Mouse (Mus musculus): ENCODE measurements around the gene Mical1. TPM values are rescaled to one million over a fixed set of nuclear protein-coding genes. Genes with fewer than 3 reads are reported as not detected.

Gene Mical1
- total RNA-seq, 2 experiments from 2014 or later = 49.3 to 74.8 TPM

DNA sequence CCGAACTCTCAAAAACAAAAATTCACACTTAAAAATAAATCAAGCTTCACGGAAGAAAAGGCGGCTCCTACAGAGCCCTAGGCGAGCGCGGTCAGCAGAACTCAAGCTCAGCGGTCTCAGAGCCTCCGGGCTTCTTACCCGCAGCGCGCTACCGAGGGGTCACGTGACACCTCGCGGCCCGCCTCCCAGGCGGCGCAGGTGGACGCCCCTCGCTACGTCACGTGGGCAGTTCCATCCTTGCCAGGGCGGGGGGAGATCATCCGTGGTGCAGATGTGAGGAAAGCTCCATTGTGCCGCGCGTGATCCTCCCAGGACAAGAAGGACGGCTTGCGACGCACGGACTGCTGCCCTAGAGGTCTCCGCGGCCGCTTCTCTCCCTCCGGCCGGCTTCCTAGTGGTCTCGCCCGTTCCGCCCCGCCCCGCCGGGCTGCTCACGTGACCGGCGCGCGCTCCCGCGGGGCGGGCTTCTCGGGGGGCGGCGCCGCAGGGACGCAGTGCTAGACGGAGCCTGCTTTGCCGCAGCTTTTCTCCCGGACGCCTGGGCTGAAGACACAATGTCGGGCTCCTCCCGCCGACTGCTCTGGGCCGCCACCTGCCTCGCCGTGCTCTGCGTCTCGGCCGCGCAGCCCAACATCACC lies 43.0 kb downstream of the Mical1 start, which contains the start of gene Cd164:
Gene Cd164 (plus strand): TSS at position 434 of the 638 bp plus-strand sequence.
- peak; percentile 50 for ATAC-seq (replicated peaks; ENCODE audit: poor library complexity, severe bottlenecking)

DNA sequence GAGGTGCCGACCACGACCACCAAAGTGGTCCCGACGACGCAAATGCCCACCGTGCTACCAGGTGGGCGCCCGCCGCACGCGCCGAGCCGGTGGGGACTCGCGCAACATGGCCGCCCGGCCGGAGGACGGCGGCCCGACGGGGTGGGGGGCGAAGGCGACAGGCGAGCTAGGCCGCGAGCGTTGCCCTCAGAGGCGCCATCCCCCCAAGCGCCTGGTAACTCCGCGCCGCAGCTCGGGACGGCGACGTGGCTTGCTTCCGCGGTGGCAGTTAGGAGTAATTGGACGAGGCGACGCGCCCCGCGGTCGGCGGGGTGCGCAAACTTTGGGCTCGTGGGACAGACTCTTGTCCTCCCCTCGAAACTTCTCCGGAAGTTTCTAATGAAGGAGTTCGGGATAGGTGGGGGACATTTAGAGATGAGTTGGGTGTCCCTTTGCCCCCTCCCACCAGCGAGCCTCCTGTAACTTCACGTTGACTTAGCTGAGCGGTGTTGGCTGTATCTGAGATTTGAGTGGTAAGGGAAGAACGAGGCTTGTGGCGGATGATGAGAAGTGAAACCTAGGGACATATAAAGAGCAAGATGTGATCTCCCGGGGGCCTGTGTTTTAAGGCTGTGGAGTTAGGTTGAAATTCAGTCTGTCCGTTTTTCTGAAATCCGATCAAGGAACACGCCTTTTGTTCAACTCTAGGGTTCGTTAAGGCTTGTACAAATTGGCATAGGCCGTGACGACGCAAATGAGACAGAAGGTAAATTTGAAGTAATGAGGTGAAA lies 43.7 kb downstream of the Mical1 start:
- ATAC-seq (replicated peaks; ENCODE audit: poor library complexity, severe bottlenecking) = peak; percentile 13

DNA sequence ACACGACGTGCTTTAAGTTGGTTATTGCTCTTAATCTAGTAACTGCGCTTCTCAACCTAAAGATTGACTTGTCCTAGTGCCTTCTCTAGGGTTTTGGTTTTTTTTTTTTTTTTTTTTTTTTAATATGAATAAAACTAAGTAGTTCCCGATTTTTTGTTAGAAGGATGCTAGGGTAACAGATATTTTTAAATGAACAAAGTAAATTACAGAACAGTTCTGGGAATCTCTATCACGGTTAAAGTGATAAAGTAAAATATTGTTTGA lies 44.2 kb downstream of the Mical1 start:
- ATAC-seq (replicated peaks; ENCODE audit: poor library complexity, severe bottlenecking) = no peak

- ATAC-seq (replicated peaks; ENCODE audit: poor library complexity, severe bottlenecking) = peak; percentile 14; the same call in 1 of the 2 replicates
Observed at GRCm38 (mm10) chr10:41523386-41523785, 47.3 kb downstream of the Mical1 start.

DNA sequence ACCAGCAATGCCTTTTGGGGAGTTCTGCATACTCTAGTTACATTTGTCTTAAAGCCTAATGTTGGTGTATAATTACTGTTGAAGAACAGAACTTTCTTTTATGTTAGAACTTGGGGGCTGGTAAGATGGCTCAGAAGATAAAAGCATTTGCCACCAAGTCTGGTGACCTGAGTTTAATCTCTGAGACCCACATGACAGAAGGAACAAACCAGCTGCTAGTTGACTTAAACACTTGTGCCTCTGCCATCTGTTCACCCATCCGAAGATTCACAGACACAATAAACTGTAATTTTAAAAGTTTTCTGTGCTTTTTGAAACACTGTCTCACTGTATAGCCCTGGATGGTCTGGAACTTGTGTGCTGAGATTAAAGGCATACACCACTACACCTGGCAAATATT lies 49.6 kb downstream of the Mical1 start:
- no peak for ATAC-seq (replicated peaks; ENCODE audit: poor library complexity, severe bottlenecking)

GRCm38 (mm10) chr10:41529972-41530371 lies 53.9 kb downstream of the Mical1 start:
- ATAC-seq (replicated peaks; ENCODE audit: poor library complexity, severe bottlenecking) = peak; percentile 89

DNA sequence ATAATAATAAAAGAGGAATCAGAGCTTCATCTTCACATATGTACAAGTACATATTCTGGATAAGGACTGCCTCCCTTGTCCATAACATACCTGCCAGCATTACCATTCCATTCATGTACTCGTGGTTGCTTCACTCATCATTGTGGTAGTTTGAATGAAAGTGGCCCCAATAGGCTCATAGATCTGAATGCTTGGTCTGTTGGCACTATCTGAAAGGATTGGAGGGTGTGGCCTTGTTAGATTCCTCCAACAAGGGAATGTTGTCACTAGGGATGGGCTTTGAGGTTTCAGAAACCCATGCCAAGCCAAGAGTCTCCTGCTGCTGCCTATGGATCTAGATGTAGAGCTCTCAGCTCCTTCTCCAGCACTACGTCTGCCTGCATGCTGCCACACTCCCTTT lies 59.9 kb downstream of the Mical1 start:
- ATAC-seq (replicated peaks; ENCODE audit: poor library complexity, severe bottlenecking) = no peak

Other genes with a start within 250 kb of the Mical1 start
- 25.2 and 28.1 TPM in 2 replicates for gene Fig4, start 173.1 kb upstream of the Mical1 start, total RNA-seq (2014; fragmentation: Nextera tagmentation)
- 34.8 and 48.5 TPM in 2 replicates for gene Fig4, start 173.1 kb upstream of the Mical1 start, total RNA-seq (2017)
- not detected in 2 replicates for gene Ak9, start 172.3 kb upstream of the Mical1 start, total RNA-seq (2014; fragmentation: Nextera tagmentation)
- gene Ak9, start 172.3 kb upstream of the Mical1 start, total RNA-seq (2017) = not detected in 2 replicates
- 11.4 and 14.1 TPM in 2 replicates for gene Zbtb24, start 25.9 kb upstream of the Mical1 start, total RNA-seq (2014; fragmentation: Nextera tagmentation)
- gene Zbtb24, start 25.9 kb upstream of the Mical1 start, total RNA-seq (2017) = 17.2 and 18.1 TPM in 2 replicates
- 23.0 and 24.4 TPM in 2 replicates for gene Smpd2, start 14.1 kb downstream of the Mical1 start, total RNA-seq (2014; fragmentation: Nextera tagmentation)
- 10.1 and 13.0 TPM in 2 replicates for gene Smpd2, start 14.1 kb downstream of the Mical1 start, total RNA-seq (2017)
- not detected in 2 replicates for gene Ppil6, start 14.1 kb downstream of the Mical1 start, total RNA-seq (2014; fragmentation: Nextera tagmentation)
- gene Ppil6, start 14.1 kb downstream of the Mical1 start, total RNA-seq (2017) = not detected in 2 replicates
- gene Cd164, start 43.1 kb downstream of the Mical1 start, total RNA-seq (2014; fragmentation: Nextera tagmentation) = 140 and 168 TPM in 2 replicates
- gene Cd164, start 43.1 kb downstream of the Mical1 start, total RNA-seq (2017) = 169 and 206 TPM in 2 replicates
- 9.7 TPM in 1 of 2 replicates, not detected in the other for gene Ccdc162, start 240.3 kb downstream of the Mical1 start, total RNA-seq (2014; fragmentation: Nextera tagmentation)
- gene Ccdc162, start 240.3 kb downstream of the Mical1 start, total RNA-seq (2017) = 0.05 and 0.56 TPM in 2 replicates